Mouse (Mus musculus) E14TG2a.4 (cell line): ENCODE data around the gene Dazl.

ENCODE experiments used
- CTCF ChIP-seq: conservative IDR thresholded peaks from 2 replicates; pipeline ENCODE4 v1.5.1; 2014; ENCODE audit warnings: low read length
- NANOG ChIP-seq: IDR thresholded peaks from 2 replicates; pipeline ENCODE4 v1.6.1; 2014; ENCODE audit warnings: borderline replicate concordance, low read length, mixed read lengths

DNA sequence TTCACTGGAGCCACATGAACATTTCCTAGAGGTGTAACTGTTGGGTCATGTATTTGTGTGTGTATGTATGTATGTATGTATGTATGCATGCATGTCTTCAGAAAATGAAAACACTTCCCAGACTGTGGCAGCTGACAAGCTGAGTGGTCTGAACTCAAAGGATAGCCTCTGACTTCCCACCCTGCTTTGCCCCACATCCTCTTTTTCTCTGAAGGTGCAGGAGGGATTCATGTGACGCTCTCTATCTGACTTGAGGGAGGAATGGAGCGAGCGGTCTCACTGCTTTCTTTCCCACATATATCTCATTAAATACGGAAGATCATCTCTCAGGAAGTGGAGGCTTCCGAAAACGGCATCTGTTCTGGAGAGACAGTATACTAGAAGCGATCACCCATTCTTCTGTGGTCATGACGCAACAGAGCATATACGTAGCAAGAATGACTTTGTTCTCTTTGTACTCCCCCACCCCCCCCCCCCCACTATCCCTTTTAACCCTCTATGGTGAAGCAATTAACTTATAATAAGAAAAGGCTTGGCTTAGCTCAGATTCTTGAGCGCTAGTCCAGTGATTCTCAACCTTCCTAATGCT is 14.7 kb upstream of the Dazl start:
- TF ChIP-seq NANOG (no peak), CTCF (no peak)
